Mouse (Mus musculus) thymus, postnatal 10 days (tissue): ENCODE measurements at regions not wholly inside any gene's neighbourhood (a gene's known extent, or its start where the extent isn't known, plus 50 kb on each side); places are given as distances from the start of the nearest gene placed in this dataset.

Experiments
- DNase-seq, 2 experiments: peaks; one replicate each; pipeline ENCODE4 v3.0.0; 2021; ENCODE audit warnings: low spot score in 2 of 2

DNA sequence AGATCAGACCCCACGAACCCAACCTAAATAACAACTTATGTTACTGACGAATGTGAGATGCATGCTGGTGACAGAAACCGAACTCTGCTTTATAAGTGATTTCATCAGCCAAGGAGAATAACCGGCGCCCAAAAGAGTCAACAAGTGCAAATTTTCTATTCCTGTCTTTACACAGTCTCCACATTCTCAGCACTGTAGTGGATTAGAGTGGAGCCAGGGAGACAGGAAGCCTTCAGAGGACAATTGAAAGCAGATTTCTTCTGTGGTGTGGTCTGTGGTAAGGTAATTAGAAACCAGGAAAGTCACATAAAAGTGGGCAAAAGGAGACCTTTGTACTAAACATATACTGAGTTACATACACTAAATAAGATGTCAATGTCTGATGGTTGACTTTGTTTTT lies 68.0 kb upstream of the Gm34302 start:
- DNase-seq: no peak

GRCm38 (mm10) chr3:63542638-63543408 lies 59.1 kb upstream of the Gm34302 start:
- DNase-seq: no peak

GRCm38 (mm10) chr3:63538881-63539280 lies 55.2 kb upstream of the Gm34302 start:
- DNase-seq: no peak

DNA sequence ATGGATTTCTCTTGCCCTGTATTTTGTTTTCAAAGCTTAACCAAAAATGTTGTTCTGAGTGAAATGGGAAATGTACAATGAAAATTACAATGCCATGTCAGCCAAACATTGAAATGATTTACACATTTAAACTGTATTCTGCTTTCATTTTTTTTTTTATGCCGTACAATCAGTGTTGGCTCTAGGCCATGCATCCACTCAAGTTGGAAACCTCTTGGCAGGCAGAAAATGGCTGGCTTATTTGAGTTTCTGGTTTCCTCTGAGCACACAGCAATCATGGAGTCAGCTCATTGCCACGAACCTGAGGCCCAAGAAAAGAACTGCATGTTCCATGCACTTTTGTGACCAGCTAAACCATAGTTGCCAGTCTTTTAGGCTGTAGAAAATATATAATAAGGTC lies 50.5 kb upstream of the Gm34302 start:
- DNase-seq: no peak
